Mouse (Mus musculus): ENCODE data around the gene Pex11g. TPM values are rescaled to one million over a fixed set of nuclear protein-coding genes. Genes with fewer than 3 reads are reported as not detected.

The Pex11g gene
- 1.2 and 2.5 TPM in 2 replicates for polyA plus RNA-seq (2012; ENCODE audit: low replicate concordance)

GRCm38 (mm10) chr8:3467006-3467885, at the start of gene Pex11g:
TSS of gene Pex11g (minus strand) at chr8:3467680.

GRCm38 (mm10) chr8:3515260-3515671, 47.8 kb upstream of the Pex11g start, which contains the start of gene Pnpla6:
TSS of gene Pnpla6 (plus strand) at chr8:3515384.

GRCm38 (mm10) chr8:3500235-3501090, 33.0 kb upstream of the Pex11g start, which contains the start of gene Mcoln1:
TSS of gene Mcoln1 (plus strand) at chr8:3500457.

GRCm38 (mm10) chr8:3492901-3493844, 25.7 kb upstream of the Pex11g start, which contains the start of gene Zfp358:
TSS of gene Zfp358 (plus strand) at chr8:3493138.

GRCm38 (mm10) chr8:3470562-3470961, 3.1 kb upstream of the Pex11g start, which contains the start of gene Tex45:
TSS of gene Tex45 (plus strand) at chr8:3470862.

Other genes starting within 250 kb of the Pex11g start
- gene Insr, start 188.1 kb downstream of the Pex11g start, polyA plus RNA-seq (2012; ENCODE audit: low replicate concordance), result 4.6 and 8.6 TPM in 2 replicates
- 25.7 and 35.3 TPM in 2 replicates for gene A430078G23Rik, start 114.3 kb downstream of the Pex11g start, polyA plus RNA-seq (2012; ENCODE audit: low replicate concordance)
- gene Arhgef18, start 74.7 kb downstream of the Pex11g start, polyA plus RNA-seq (2012; ENCODE audit: low replicate concordance), result 172 and 499 TPM in 2 replicates
- gene Tex45, start 3.2 kb upstream of the Pex11g start, polyA plus RNA-seq (2012; ENCODE audit: low replicate concordance), result not detected in 2 replicates
- 14.3 and 16.8 TPM in 2 replicates for gene Zfp358, start 25.5 kb upstream of the Pex11g start, polyA plus RNA-seq (2012; ENCODE audit: low replicate concordance)
- 222 and 644 TPM in 2 replicates for gene Mcoln1, start 32.8 kb upstream of the Pex11g start, polyA plus RNA-seq (2012; ENCODE audit: low replicate concordance)
- gene Pnpla6, start 47.7 kb upstream of the Pex11g start, polyA plus RNA-seq (2012; ENCODE audit: low replicate concordance), result 29.1 and 33.3 TPM in 2 replicates
- gene C330021F23Rik, start 100.3 kb upstream of the Pex11g start, polyA plus RNA-seq (2012; ENCODE audit: low replicate concordance), result not detected in 2 replicates
- 0.71 and 0.91 TPM in 2 replicates for gene Camsap3, start 119.6 kb upstream of the Pex11g start, polyA plus RNA-seq (2012; ENCODE audit: low replicate concordance)
- 29.0 and 45.7 TPM in 2 replicates for gene Xab2, start 153.6 kb upstream of the Pex11g start, polyA plus RNA-seq (2012; ENCODE audit: low replicate concordance)
- 49.9 and 67.0 TPM in 2 replicates for gene Pet100, start 153.9 kb upstream of the Pex11g start, polyA plus RNA-seq (2012; ENCODE audit: low replicate concordance)
- gene Pcp2, start 157.9 kb upstream of the Pex11g start, polyA plus RNA-seq (2012; ENCODE audit: low replicate concordance), result not detected in 2 replicates
- gene Stxbp2, start 163.3 kb upstream of the Pex11g start, polyA plus RNA-seq (2012; ENCODE audit: low replicate concordance), result 150 and 483 TPM in 2 replicates
- 0.15 and 0.60 TPM in 2 replicates for gene Retn, start 188.1 kb upstream of the Pex11g start, polyA plus RNA-seq (2012; ENCODE audit: low replicate concordance)
- 0.71 and 1.0 TPM in 2 replicates for gene Mcemp1, start 198.1 kb upstream of the Pex11g start, polyA plus RNA-seq (2012; ENCODE audit: low replicate concordance)
- gene Fcor, start 204.7 kb upstream of the Pex11g start, polyA plus RNA-seq (2012; ENCODE audit: low replicate concordance), result 0.49 TPM in 1 of 2 replicates, not detected in the other
- gene Trappc5, start 208.6 kb upstream of the Pex11g start, polyA plus RNA-seq (2012; ENCODE audit: low replicate concordance), result 27.5 and 30.0 TPM in 2 replicates
- gene Fcer2a, start 226.5 kb upstream of the Pex11g start, polyA plus RNA-seq (2012; ENCODE audit: low replicate concordance), result 83.0 and 276 TPM in 2 replicates